Mouse (Mus musculus) splenic B cell, adult 2 months (primary cell): Measurements from ENCODE around the gene Ttc36.
"Not testable (repeated sequence)": the region's sequence is repeated elsewhere in the genome, so short reads cannot be mapped to it uniquely, and the experiment has no call there.

Experiments
- DNase-seq: peaks from one replicate; pipeline ENCODE4 v3.0.0-alpha.2; 2011; ENCODE audit warnings: low read depth, low spot score
- H3K27me3 ChIP-seq: 2 replicates; pipeline ENCODE4 v1.6.1; 2012; ENCODE audit warnings: mild to moderate bottlenecking, low read length, moderate library complexity, mixed read lengths; ENCODE audit not compliant: control insufficient read depth, poor library complexity, insufficient read depth, severe bottlenecking
- H3K36me3 ChIP-seq: 2 replicates; pipeline ENCODE4 v1.6.1; 2012; ENCODE audit warnings: mild to moderate bottlenecking, low read length, moderate library complexity, mixed read lengths; ENCODE audit not compliant: control insufficient read depth, poor library complexity, insufficient read depth, severe bottlenecking

The Ttc36 gene

GRCm38 (mm10) chr9:44804678-44805077 is 1.8 kb upstream of the Ttc36 start:
- peaks cover 18% of the 10 kb centered on the region for H3K36me3 ChIP-seq
- DNase-seq: no peak
- H3K27me3 ChIP-seq: no peaks in the 10 kb centered on the region

GRCm38 (mm10) chr9:44801669-44802068 is 1.2 kb downstream of the Ttc36 start:
- Histone ChIP-seq H3K36me3 (peaks cover 2% of the 10 kb centered on the region; the same call in 1 of the 2 replicates), H3K27me3 (no peaks in the 10 kb centered on the region; the same call in 1 of the 2 replicates)
- no peak for DNase-seq

- Histone ChIP-seq H3K36me3 (no peaks in the 10 kb centered on the region), H3K27me3 (no peaks in the 10 kb centered on the region; the same call in 1 of the 2 replicates)
- no peak for DNase-seq
Observed at GRCm38 (mm10) chr9:44799958-44800324, 2.9 kb downstream of the Ttc36 start.

GRCm38 (mm10) chr9:44799102-44799957 is 3.5 kb downstream of the Ttc36 start, which contains the start of gene Tmem25:
Tmem25 (minus strand) TSS chr9:44799307.
- H3K36me3 ChIP-seq: no peaks in the 10 kb centered on the region
- peak; percentile 75 for DNase-seq

GRCm38 (mm10) chr9:44798298-44798697 is 4.6 kb downstream of the Ttc36 start:
- no peak for DNase-seq
- H3K27me3 ChIP-seq: no peaks in the 10 kb centered on the region; the same call in 1 of the 2 replicates
- H3K36me3 ChIP-seq: no peaks in the 10 kb centered on the region

More at GRCm38 (mm10) chr9:44799102-44799957, 3.5 kb downstream of the Ttc36 start, which contains the start of gene Tmem25:
- no peaks in the 10 kb centered on the region; the same call in 1 of the 2 replicates for H3K27me3 ChIP-seq

- no peaks in the 10 kb centered on the region; the same call in none of the 2 replicates for H3K36me3 ChIP-seq
- no peaks in the 10 kb centered on the region for H3K27me3 ChIP-seq
- no peak for DNase-seq
Observed at GRCm38 (mm10) chr9:44792842-44793241, 10.0 kb downstream of the Ttc36 start.

- Histone ChIP-seq H3K36me3 (no peaks in the 10 kb centered on the region; the same call in 1 of the 2 replicates), H3K27me3 (no peaks in the 10 kb centered on the region)
- DNase-seq: peak; percentile 97
Observed at GRCm38 (mm10) chr9:44772750-44773651, 29.9 kb downstream of the Ttc36 start.

- no peaks in the 10 kb centered on the region for H3K27me3 ChIP-seq
- no peaks in the 10 kb centered on the region; the same call in 1 of the 2 replicates for H3K36me3 ChIP-seq
- DNase-seq: no peak
Observed at GRCm38 (mm10) chr9:44772392-44772749, 30.5 kb downstream of the Ttc36 start.

- Histone ChIP-seq H3K27me3 (no peaks in the 10 kb centered on the region), H3K36me3 (no peaks in the 10 kb centered on the region; the same call in 1 of the 2 replicates)
- DNase-seq: no peak
Observed at GRCm38 (mm10) chr9:44771376-44771775, 31.5 kb downstream of the Ttc36 start.

GRCm38 (mm10) chr9:44768029-44768394 is 34.9 kb downstream of the Ttc36 start:
- not testable (repeated sequence) for DNase-seq

GRCm38 (mm10) chr9:44767101-44768028 is 35.5 kb downstream of the Ttc36 start, which contains the start of the genes Arcn1 and Ift46:
Arcn1 (minus strand) TSS chr9:44767845.
Ift46 (plus strand) TSS chr9:44767908.
- H3K36me3 ChIP-seq: no peaks in the 10 kb centered on the region
- DNase-seq: peak; percentile 90
- no peaks in the 10 kb centered on the region for H3K27me3 ChIP-seq

More at GRCm38 (mm10) chr9:44768029-44768394, 34.9 kb downstream of the Ttc36 start:
- H3K36me3 ChIP-seq, H3K27me3 ChIP-seq: not testable (repeated sequence)

GRCm38 (mm10) chr9:44760873-44761272 is 42.0 kb downstream of the Ttc36 start:
- DNase-seq: peak; percentile 58
- H3K27me3 ChIP-seq: no peaks in the 10 kb centered on the region
- peaks cover 3% of the 10 kb centered on the region; the same call in 1 of the 2 replicates for H3K36me3 ChIP-seq
